Mouse (Mus musculus) thymus, adult 2 months (tissue): Measurements from ENCODE around the gene Cdk5r1.

ENCODE experiments used
- CTCF ChIP-seq: fragments of 200-500 bp; IDR thresholded peaks from 2 replicates; pipeline ENCODE4 v1.5.1; 2012; ENCODE audit warnings: mild to moderate bottlenecking, control low read depth, low read length, moderate library complexity, borderline replicate concordance; ENCODE audit not compliant: control insufficient read depth, poor library complexity, insufficient read depth; ENCODE audit errors: extremely low read depth
- POLR2A ChIP-seq: fragments of 200-500 bp; IDR thresholded peaks from 2 replicates; pipeline ENCODE4 v1.6.1; 2012; ENCODE audit warnings: mild to moderate bottlenecking, low read length, control low read depth, moderate library complexity; ENCODE audit not compliant: control insufficient read depth, poor library complexity, insufficient read depth; ENCODE audit errors: extremely low read depth

GRCm38 (mm10) chr11:80505581-80505980 lies 28.8 kb downstream of the Cdk5r1 start:
- no peak for TF ChIP-seq POLR2A
- TF ChIP-seq CTCF, result no peak
